Mouse (Mus musculus) intestine, embryonic 16.5 days (tissue): ENCODE data around the gene Esf1. TPM values are rescaled to one million over a fixed set of nuclear protein-coding genes. Genes with fewer than 3 reads are reported as not detected.
"Not testable (repeated sequence)": the region's sequence is repeated elsewhere in the genome, so short reads cannot be mapped to it uniquely, and the experiment has no call there.

Experiments
- ATAC-seq: fragments of 200-750 bp; cut with Nextera tagmentation; 2 replicates; pipeline ENCODE4 v1.8.0; 2017; ENCODE audit warnings: moderate TSS enrichment, moderate library complexity
- H3K27ac ChIP-seq: fragments of 300-500 bp; sonication (generic); 2 replicates; pipeline ENCODE4 v1.5.1; 2014; ENCODE audit warnings: mild to moderate bottlenecking, low read length
- H3K27me3 ChIP-seq: fragments of 300-500 bp; sonication (generic); replicated peaks from 2 replicates; pipeline ENCODE4 v1.6.1; 2014; ENCODE audit warnings: low read length, control low read depth, mixed read lengths; ENCODE audit not compliant: control insufficient read depth, insufficient read depth
- H3K36me3 ChIP-seq: fragments of 300-500 bp; sonication (generic); 2 replicates; pipeline ENCODE4 v1.6.1; 2014; ENCODE audit warnings: low read length, control low read depth; ENCODE audit not compliant: control insufficient read depth, insufficient read depth
- H3K4me1 ChIP-seq: fragments of 300-500 bp; sonication (generic); 2 replicates; pipeline ENCODE4 v1.6.1; 2014; ENCODE audit warnings: low read length, control low read depth, mixed read lengths; ENCODE audit not compliant: control insufficient read depth, insufficient read depth
- H3K4me2 ChIP-seq: fragments of 300-500 bp; sonication (generic); 2 replicates; pipeline ENCODE4 v1.6.1; 2014; ENCODE audit warnings: low read depth, low read length, control low read depth
- H3K4me3 ChIP-seq: fragments of 300-500 bp; sonication (generic); 2 replicates; pipeline ENCODE4 v1.5.1; 2014; ENCODE audit warnings: mild to moderate bottlenecking, low read length
- H3K9ac ChIP-seq: fragments of 300-500 bp; sonication (generic); 2 replicates; pipeline ENCODE4 v1.6.1; 2014; ENCODE audit warnings: low read depth, low read length
- H3K9me3 ChIP-seq: fragments of 300-500 bp; sonication (generic); 2 replicates; pipeline ENCODE4 v1.6.1; 2016; ENCODE audit warnings: low read length, control low read depth; ENCODE audit not compliant: control insufficient read depth
- WGBS: fragments of 180-500 bp; shearing (Covaris S2); extraction: QIAGEN DNeasy Blood & Tissue Kit; methylation state at CpG from one replicate; pipeline ENCODE4 v1.1.7; 2014; 5-methylcytosine and 5-hydroxymethylcytosine counted together
- polyA plus RNA-seq: library from polyadenylated mRNA; unstranded; fragments of >200 nt; fragmentation: Nextera tagmentation; extraction: Ambion mirVana; gene quantifications from 2 replicates; pipeline ENCODE4 v1.2.1, GENCODE M21; 2015

The Esf1 gene
- 16.9 and 21.9 TPM in 2 replicates for polyA plus RNA-seq

GRCm38 (mm10) chr2:140170127-140170802 is at the start of gene Esf1, which contains the start of gene Ndufaf5:
Gene Esf1 (minus strand): TSS chr2:140170564.
Gene Ndufaf5 (plus strand): TSS chr2:140170649.
- Histone ChIP-seq H3K4me3 (peak within 1 kb of the TSS; percentile 97), H3K4me2 (peak within 1 kb of the TSS; percentile 69), H3K9me3 (no peaks in the 10 kb centered on the region), H3K4me1 (peaks cover 7% of the 10 kb centered on the region; the same call in 1 of the 2 replicates), H3K36me3 (no peaks in the 10 kb centered on the region), H3K27ac (peak within 1 kb of the TSS; percentile 95), H3K9ac (peak within 1 kb of the TSS; percentile 87), H3K27me3 (no peaks in the 10 kb centered on the region)
- peak; percentile 99 for ATAC-seq
- WGBS: under 1% methylated on average over 43 of the region's 43 CpGs

GRCm38 (mm10) chr2:140215965-140216364 is 45.6 kb upstream of the Esf1 start:
- Histone ChIP-seq H3K4me1 (no peaks in the 10 kb centered on the region), H3K4me3 (no peak overlapping the region), H3K27ac (no peak overlapping the region), H3K27me3 (no peaks in the 10 kb centered on the region), H3K36me3 (no peaks in the 10 kb centered on the region), H3K4me2 (no peak overlapping the region), H3K9ac (no peak overlapping the region), H3K9me3 (no peaks in the 10 kb centered on the region)
- WGBS: 77% methylated on average over 1 of the region's 1 CpGs
- no peak for ATAC-seq

GRCm38 (mm10) chr2:140215415-140215814 is 45.1 kb upstream of the Esf1 start:
- Histone ChIP-seq H3K9me3 (no peaks in the 10 kb centered on the region), H3K9ac (no peak overlapping the region), H3K4me2 (no peak overlapping the region), H3K27ac (no peak overlapping the region), H3K27me3 (no peaks in the 10 kb centered on the region), H3K4me1 (no peaks in the 10 kb centered on the region), H3K36me3 (no peaks in the 10 kb centered on the region), H3K4me3 (no peak overlapping the region)
- WGBS: 56% methylated on average over 2 of the region's 2 CpGs
- ATAC-seq: no peak

GRCm38 (mm10) chr2:140214519-140215027 is 44.2 kb upstream of the Esf1 start:
- Histone ChIP-seq H3K27me3 (no peaks in the 10 kb centered on the region), H3K9ac (no peak overlapping the region), H3K9me3 (no peaks in the 10 kb centered on the region), H3K27ac (no peak overlapping the region), H3K4me3 (no peak overlapping the region), H3K36me3 (no peaks in the 10 kb centered on the region), H3K4me1 (no peaks in the 10 kb centered on the region), H3K4me2 (no peak overlapping the region)
- no peak for ATAC-seq
- WGBS: 92% methylated on average over 4 of the region's 4 CpGs

GRCm38 (mm10) chr2:140203756-140204155 is 33.4 kb upstream of the Esf1 start:
- H3K4me2 ChIP-seq: no peak overlapping the region
- no peaks in the 10 kb centered on the region for H3K27me3 ChIP-seq
- H3K27ac ChIP-seq: no peak overlapping the region
- no peak for ATAC-seq
- H3K4me1 ChIP-seq: no peaks in the 10 kb centered on the region
- 92% methylated on average over 7 of the region's 7 CpGs for WGBS
- H3K9me3 ChIP-seq: no peaks in the 10 kb centered on the region
- H3K36me3 ChIP-seq: no peaks in the 10 kb centered on the region; the same call in 1 of the 2 replicates
- no peak overlapping the region for H3K9ac ChIP-seq
- no peak overlapping the region for H3K4me3 ChIP-seq

GRCm38 (mm10) chr2:140202573-140202972 is 32.2 kb upstream of the Esf1 start:
- Histone ChIP-seq H3K9me3 (no peaks in the 10 kb centered on the region), H3K27me3 (no peaks in the 10 kb centered on the region), H3K9ac (no peak overlapping the region), H3K27ac (no peak overlapping the region), H3K36me3 (no peaks in the 10 kb centered on the region; the same call in 1 of the 2 replicates), H3K4me3 (no peak overlapping the region), H3K4me2 (no peak overlapping the region), H3K4me1 (no peaks in the 10 kb centered on the region)
- 85% methylated on average over 5 of the region's 5 CpGs for WGBS
- ATAC-seq: no peak

- no peak overlapping the region for H3K4me3 ChIP-seq
- H3K4me1 ChIP-seq: no peaks in the 10 kb centered on the region
- H3K27me3 ChIP-seq: no peaks in the 10 kb centered on the region
- no peak overlapping the region for H3K4me2 ChIP-seq
- no peaks in the 10 kb centered on the region for H3K36me3 ChIP-seq
- no peak overlapping the region for H3K9ac ChIP-seq
- 83% methylated on average over 2 of the region's 2 CpGs for whole genome bisulfite sequencing
- ATAC-seq: no peak
- no peak overlapping the region for H3K27ac ChIP-seq
- H3K9me3 ChIP-seq: no peaks in the 10 kb centered on the region
Observed at GRCm38 (mm10) chr2:140200713-140201112, 30.3 kb upstream of the Esf1 start.

- 92% methylated on average over 3 of the region's 3 CpGs for WGBS
- not testable (repeated sequence) for H3K27ac ChIP-seq, ATAC-seq, H3K9ac ChIP-seq, H3K36me3 ChIP-seq, H3K4me3 ChIP-seq, H3K4me1 ChIP-seq, H3K9me3 ChIP-seq, H3K27me3 ChIP-seq, H3K4me2 ChIP-seq
Observed at GRCm38 (mm10) chr2:140185685-140186210, 15.4 kb upstream of the Esf1 start.

- peak overlapping the region; percentile 87 for H3K9ac ChIP-seq
- peak overlapping the region; percentile 97 for H3K4me3 ChIP-seq
- ATAC-seq: peak; percentile 94
- no peaks in the 10 kb centered on the region for H3K9me3 ChIP-seq
- H3K27me3 ChIP-seq: no peaks in the 10 kb centered on the region
- peaks cover 7% of the 10 kb centered on the region; the same call in 1 of the 2 replicates for H3K4me1 ChIP-seq
- peak overlapping the region; percentile 95 for H3K27ac ChIP-seq
- H3K4me2 ChIP-seq: peak overlapping the region; percentile 69
- WGBS: 6% methylated on average over 28 of the region's 28 CpGs
- H3K36me3 ChIP-seq: no peaks in the 10 kb centered on the region
Observed at GRCm38 (mm10) chr2:140170803-140171553, 614 bp upstream of the Esf1 start.
